Mouse (Mus musculus): ENCODE results near the gene Abcc1. TPM values are rescaled to one million over a fixed set of nuclear protein-coding genes. Genes with fewer than 3 reads are reported as not detected.

The Abcc1 gene
- polyA plus RNA-seq, 1 experiment = 110 TPM

DNA sequence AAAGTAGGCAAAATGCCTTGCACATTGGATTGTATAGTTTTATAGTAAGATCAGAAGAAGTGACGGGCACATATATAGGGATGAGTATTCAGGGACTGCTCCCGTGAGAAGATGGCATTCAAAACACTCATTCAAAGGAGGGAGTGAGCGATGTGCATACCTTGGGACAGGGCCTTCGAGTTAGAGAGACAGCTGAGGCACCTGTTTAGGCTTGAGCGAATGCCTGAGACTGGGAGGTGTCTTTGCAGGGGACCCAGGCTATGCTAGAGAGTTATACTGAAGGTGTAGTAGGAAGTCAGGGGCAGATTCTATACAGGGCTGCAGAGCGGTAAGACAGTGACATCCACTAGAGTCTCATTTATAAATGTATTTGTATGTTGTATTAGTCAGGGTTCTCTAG is 44.3 kb downstream of the Abcc1 start:
- TF ChIP-seq POLR2A (IDR thresholded peaks at IDR 0.05; ENCODE audit: borderline replicate concordance, low read depth, low read length) (no peak), CTCF (IDR thresholded peaks at IDR 0.05; ENCODE audit: low read depth, low read length) (no peak)
- Histone ChIP-seq H3K4me1 (ENCODE audit: control insufficient read depth, insufficient read depth, low read length) (peaks cover 11% of the 10 kb centered on the region), H3K4me3 (ENCODE audit: insufficient read depth, low read length) (no peak overlapping the region), H3K27ac (ENCODE audit: insufficient read depth, low read depth, low read length) (no peak overlapping the region)

DNA sequence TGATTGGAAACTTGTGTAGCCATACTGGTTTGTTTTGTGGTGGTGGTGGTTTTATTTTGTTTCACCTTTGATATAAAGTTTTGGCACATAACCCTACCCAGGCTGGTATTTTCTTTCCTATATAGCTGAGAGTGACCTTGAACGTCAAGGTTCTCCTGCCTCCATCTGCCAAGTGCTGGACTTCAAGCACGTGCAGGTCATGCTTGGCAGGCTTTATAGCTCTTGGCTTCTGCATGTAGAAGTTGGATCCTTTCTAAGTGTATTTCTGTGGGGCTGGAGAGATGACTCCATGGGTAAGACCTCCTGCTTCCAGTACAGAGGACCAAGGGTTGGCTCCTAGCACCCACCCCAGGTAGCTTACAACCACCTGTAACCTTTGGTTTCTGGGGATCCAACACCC is 47.8 kb downstream of the Abcc1 start:
- Histone ChIP-seq H3K4me3 (ENCODE audit: insufficient read depth, low read length) (no peak overlapping the region), H3K4me1 (ENCODE audit: control insufficient read depth, insufficient read depth, low read length) (peaks cover 11% of the 10 kb centered on the region), H3K27ac (ENCODE audit: insufficient read depth, low read depth, low read length) (peak overlapping the region; percentile 17; the same call in 1 of the 2 replicates)
- TF ChIP-seq POLR2A (IDR thresholded peaks at IDR 0.05; ENCODE audit: borderline replicate concordance, low read depth, low read length) (no peak), CTCF (IDR thresholded peaks at IDR 0.05; ENCODE audit: low read depth, low read length) (no peak)

DNA sequence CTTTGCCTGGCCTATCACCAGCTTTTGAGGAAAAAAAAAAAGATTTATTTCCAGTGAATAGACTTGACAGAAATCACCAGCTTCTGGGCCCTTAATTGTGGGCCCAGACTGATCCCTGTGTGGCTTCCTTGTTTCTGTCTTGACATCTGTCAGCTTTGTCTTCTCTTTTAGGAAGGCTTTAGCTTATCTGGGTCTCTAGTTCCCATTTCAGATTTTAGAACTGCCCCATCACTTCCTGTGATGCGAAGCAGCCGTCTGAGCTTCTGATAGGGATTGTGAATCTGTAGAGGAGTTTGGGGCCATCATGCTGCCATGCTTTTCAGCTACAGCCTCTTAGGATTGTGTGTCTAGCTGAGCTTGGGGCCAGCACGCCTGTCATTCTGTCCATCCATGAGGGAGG is 48.4 kb downstream of the Abcc1 start:
- H3K4me3 ChIP-seq (ENCODE audit: insufficient read depth, low read length) = no peak overlapping the region
- TF ChIP-seq CTCF (IDR thresholded peaks at IDR 0.05; ENCODE audit: low read depth, low read length) (no peak), POLR2A (IDR thresholded peaks at IDR 0.05; ENCODE audit: borderline replicate concordance, low read depth, low read length) (no peak)

DNA sequence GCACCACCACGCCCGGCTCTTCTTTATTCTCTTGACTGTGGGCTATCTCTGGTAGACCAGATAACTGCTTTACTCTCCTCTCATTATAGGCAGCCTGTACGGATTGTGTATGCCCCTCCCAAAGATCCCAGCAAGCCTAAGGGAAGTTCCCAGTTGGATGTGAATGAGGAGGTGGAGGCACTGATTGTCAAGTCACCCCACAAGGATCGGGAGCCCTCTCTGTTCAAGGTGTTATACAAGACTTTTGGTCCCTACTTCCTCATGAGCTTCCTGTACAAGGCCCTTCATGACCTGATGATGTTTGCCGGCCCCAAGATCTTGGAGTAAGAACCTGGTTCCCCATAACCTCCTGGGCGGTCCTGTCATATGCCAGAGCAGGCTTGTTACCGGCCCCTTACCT is 49.3 kb downstream of the Abcc1 start:
- TF ChIP-seq CTCF (IDR thresholded peaks at IDR 0.05; ENCODE audit: low read depth, low read length) (no peak), POLR2A (IDR thresholded peaks at IDR 0.05; ENCODE audit: borderline replicate concordance, low read depth, low read length) (no peak)
- H3K4me1 ChIP-seq (ENCODE audit: control insufficient read depth, insufficient read depth, low read length) = peaks cover 11% of the 10 kb centered on the region
- no peak overlapping the region for H3K27ac ChIP-seq (ENCODE audit: insufficient read depth, low read depth, low read length)
- H3K4me3 ChIP-seq (ENCODE audit: insufficient read depth, low read length) = no peak overlapping the region

More for the DNA sequence above, 48.4 kb downstream of the Abcc1 start:
- H3K4me1 ChIP-seq (ENCODE audit: control insufficient read depth, insufficient read depth, low read length) = peaks cover 11% of the 10 kb centered on the region
- no peak overlapping the region for H3K27ac ChIP-seq (ENCODE audit: insufficient read depth, low read depth, low read length)

DNA sequence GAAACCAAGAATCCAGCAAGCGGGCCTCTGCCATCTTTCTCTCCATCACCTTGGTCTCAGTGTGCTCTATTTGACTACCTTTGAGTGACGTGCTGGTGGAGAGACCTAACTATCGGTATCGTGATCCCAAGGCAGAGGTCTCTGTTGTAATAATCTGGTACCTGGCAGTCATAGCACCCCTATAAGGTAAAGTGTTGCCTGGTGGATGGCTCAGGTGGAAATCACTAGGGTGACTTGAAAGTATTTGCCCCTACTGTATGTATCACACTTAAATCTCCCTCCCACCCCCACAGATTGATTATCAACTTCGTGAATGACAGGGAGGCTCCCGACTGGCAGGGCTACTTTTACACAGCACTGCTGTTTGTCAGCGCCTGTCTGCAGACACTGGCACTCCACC is 49.8 kb downstream of the Abcc1 start:
- Histone ChIP-seq H3K4me3 (ENCODE audit: insufficient read depth, low read length) (no peak overlapping the region), H3K4me1 (ENCODE audit: control insufficient read depth, insufficient read depth, low read length) (peaks cover 11% of the 10 kb centered on the region), H3K27ac (ENCODE audit: insufficient read depth, low read depth, low read length) (no peak overlapping the region)
- TF ChIP-seq CTCF (IDR thresholded peaks at IDR 0.05; ENCODE audit: low read depth, low read length) = no peak
- no peak for TF ChIP-seq POLR2A (IDR thresholded peaks at IDR 0.05; ENCODE audit: borderline replicate concordance, low read depth, low read length)

DNA sequence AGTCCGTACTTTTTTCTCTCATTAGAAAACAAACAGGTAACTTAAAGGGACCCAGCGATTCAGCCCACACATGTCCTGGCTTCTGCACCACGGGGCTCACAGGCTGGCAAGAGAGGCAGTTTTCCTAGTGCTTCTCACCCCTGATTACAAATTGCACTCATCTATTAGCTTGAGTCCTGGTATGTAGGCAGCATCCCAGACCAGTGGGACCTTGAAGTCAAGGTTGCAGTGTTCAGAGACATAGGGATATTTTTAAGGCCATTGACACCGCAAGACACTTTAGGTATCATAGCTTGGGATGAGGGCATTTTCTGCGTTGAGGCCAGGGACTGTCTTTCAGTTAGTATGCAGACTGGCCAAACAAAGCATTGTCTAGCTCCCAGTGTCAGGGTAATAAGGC is 51.2 kb downstream of the Abcc1 start:
- H3K4me3 ChIP-seq (ENCODE audit: insufficient read depth, low read length) = no peak overlapping the region
- no peak overlapping the region for H3K27ac ChIP-seq (ENCODE audit: insufficient read depth, low read depth, low read length)
- H3K4me1 ChIP-seq (ENCODE audit: control insufficient read depth, insufficient read depth, low read length) = peaks cover 11% of the 10 kb centered on the region
- TF ChIP-seq POLR2A (IDR thresholded peaks at IDR 0.05; ENCODE audit: borderline replicate concordance, low read depth, low read length) (no peak), CTCF (IDR thresholded peaks at IDR 0.05; ENCODE audit: low read depth, low read length) (no peak)

DNA sequence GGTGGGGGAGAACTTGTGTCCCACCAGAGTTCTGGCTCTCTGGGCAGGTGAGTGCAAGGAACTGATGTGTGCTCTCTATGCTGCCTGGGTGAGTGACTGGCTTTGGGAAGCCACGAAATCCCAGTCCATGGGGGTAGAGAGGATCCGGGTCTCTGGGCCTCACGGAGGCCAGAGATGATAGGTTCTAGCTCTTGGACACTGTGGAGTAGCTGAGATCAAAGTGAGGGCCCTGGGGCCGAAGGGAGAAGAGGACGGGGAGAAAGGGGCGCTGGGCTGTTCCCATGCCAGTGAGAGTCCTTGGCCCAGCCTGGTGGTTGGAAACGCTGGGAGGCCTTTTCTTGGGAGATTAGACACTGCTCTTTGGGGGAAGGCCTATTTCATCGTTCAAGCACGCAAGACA is 53.8 kb downstream of the Abcc1 start:
- TF ChIP-seq POLR2A (IDR thresholded peaks at IDR 0.05; ENCODE audit: borderline replicate concordance, low read depth, low read length) (no peak), CTCF (IDR thresholded peaks at IDR 0.05; ENCODE audit: low read depth, low read length) (no peak)
- Histone ChIP-seq H3K4me3 (ENCODE audit: insufficient read depth, low read length) (no peak overlapping the region), H3K4me1 (ENCODE audit: control insufficient read depth, insufficient read depth, low read length) (no peaks in the 10 kb centered on the region; the same call in 1 of the 2 replicates), H3K27ac (ENCODE audit: insufficient read depth, low read depth, low read length) (no peak overlapping the region)

DNA sequence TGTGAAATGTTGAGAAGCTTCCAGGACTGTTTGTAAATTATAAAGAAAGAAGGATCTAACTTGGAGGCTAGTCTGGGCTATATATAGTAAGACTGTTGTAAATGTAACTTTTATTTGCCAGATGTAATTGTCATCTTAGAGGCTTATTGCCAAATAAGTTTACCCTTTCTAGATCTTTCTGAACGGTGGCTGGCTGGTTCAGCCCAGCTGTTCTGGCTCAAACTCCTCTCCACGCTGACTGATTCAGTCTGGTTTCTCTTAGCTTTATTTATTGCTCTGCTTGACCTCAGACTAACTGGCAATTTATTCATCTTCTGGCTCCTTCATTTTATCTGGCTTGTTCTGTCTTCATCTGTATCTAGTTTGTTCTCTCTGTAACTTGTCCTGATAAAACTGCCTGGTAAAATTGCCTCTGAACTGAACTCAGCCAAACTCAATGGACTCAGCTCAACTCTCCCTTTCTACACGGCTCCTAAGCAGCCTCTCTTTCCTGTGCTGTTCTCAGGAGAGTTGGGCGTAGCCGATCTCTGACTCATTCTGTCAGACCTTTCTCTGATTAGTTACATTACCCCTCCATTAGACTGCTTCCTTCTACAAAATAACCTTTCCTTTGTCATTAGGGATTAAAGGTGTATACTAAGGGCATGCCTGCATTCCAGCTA is 55.7 kb downstream of the Abcc1 start:
- no peaks in the 10 kb centered on the region for H3K4me1 ChIP-seq (ENCODE audit: control insufficient read depth, insufficient read depth, low read length)
- TF ChIP-seq POLR2A (IDR thresholded peaks at IDR 0.05; ENCODE audit: borderline replicate concordance, low read depth, low read length) (no peak), CTCF (IDR thresholded peaks at IDR 0.05; ENCODE audit: low read depth, low read length) (no peak)
- no peak overlapping the region for H3K4me3 ChIP-seq (ENCODE audit: insufficient read depth, low read length)
- H3K27ac ChIP-seq (ENCODE audit: insufficient read depth, low read depth, low read length) = no peak overlapping the region

DNA sequence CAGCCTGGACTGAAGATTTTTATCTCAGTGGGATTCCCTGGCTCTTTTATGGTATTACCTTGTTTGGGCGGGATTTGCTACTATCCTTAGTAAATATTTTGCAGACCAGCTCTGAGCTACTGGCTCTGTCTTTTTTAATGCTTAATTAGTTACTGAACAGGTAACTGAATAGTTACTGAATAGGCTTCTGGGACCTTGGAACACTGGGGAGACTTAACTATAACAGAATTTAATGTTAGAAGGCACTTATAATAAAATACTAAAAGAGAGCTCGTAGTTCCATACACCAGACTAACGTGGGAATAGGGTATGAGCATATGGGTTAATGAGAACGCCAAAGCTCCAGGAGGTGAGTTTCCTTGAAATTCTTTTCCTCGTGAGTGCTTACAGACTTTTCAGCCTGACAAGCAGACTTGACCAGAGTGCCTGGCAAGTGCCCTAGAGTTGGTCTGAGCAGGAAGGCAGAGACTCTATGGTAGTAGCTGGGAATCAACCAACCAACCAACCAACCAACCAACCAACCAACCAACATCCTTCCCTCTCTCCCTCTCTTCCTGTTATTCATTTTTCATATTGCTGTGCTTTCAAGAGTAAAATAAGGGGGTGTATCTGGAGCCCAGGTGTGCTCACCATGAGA is 59.3 kb downstream of the Abcc1 start:
- Histone ChIP-seq H3K4me1 (ENCODE audit: control insufficient read depth, insufficient read depth, low read length) (no peaks in the 10 kb centered on the region), H3K27ac (ENCODE audit: insufficient read depth, low read depth, low read length) (no peak overlapping the region), H3K4me3 (ENCODE audit: insufficient read depth, low read length) (no peak overlapping the region)
- TF ChIP-seq POLR2A (IDR thresholded peaks at IDR 0.05; ENCODE audit: borderline replicate concordance, low read depth, low read length) = no peak
- no peak for TF ChIP-seq CTCF (IDR thresholded peaks at IDR 0.05; ENCODE audit: low read depth, low read length)

DNA sequence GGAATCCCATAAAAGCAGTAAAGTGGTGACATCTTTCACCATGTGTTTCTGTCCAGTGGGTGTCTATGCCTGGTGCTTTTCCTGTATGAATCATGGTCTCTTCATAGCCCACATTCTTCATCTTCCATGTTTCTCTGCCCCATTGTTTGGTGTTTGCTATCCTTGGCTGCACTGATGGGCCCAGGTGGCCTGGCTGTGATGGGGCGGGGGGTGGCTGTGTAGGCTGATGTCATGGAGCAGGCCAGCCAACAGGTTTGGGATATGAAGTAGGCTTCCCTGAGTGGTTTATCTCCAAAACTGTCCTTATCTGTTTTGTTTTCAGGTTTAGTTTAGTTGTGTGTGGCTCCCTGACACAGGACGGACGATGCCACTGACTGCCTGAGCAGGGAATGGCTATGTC is 60.7 kb downstream of the Abcc1 start:
- Histone ChIP-seq H3K4me3 (ENCODE audit: insufficient read depth, low read length) (no peak overlapping the region), H3K27ac (ENCODE audit: insufficient read depth, low read depth, low read length) (no peak overlapping the region), H3K4me1 (ENCODE audit: control insufficient read depth, insufficient read depth, low read length) (no peaks in the 10 kb centered on the region)
- TF ChIP-seq POLR2A (IDR thresholded peaks at IDR 0.05; ENCODE audit: borderline replicate concordance, low read depth, low read length) = no peak
- no peak for TF ChIP-seq CTCF (IDR thresholded peaks at IDR 0.05; ENCODE audit: low read depth, low read length)

Data from bone marrow macrophage, adult 2 months (primary cell).